Mouse (Mus musculus) left cerebral cortex, adult 8-10 months (tissue): Measurements from ENCODE around the gene Smco1. TPM values are rescaled to one million over a fixed set of nuclear protein-coding genes. Genes with fewer than 3 reads are reported as not detected.

Experiments used
- DNase-seq, 2 experiments: peaks; one replicate each; pipeline ENCODE4 v3.0.0; 2022; ENCODE audit warnings: low spot score in 2 of 2
- microRNA-seq, 2 experiments: library from miRNA; unstranded; fragments of <30 nt; microRNA quantifications; one replicate each; pipeline ENCODE4 v1.2.0; 2022
- total RNA-seq, 4 experiments: library from RNA; stranded (reverse); gene quantifications; 2 replicates each; pipeline ENCODE4 v1.2.4; 2022

Smco1 gene
- total RNA-seq, 4 experiments from 2014 or later = 0.25 to 0.62 (median 0.36) TPM

- DNase-seq = no peak
Observed at GRCm38 (mm10) chr16:32311970-32312369, 40.7 kb downstream of the Smco1 start.

GRCm38 (mm10) chr16:32312386-32312785, 41.1 kb downstream of the Smco1 start:
- no peak for DNase-seq

GRCm38 (mm10) chr16:32312859-32313258, 41.6 kb downstream of the Smco1 start:
- DNase-seq = no peak

GRCm38 (mm10) chr16:32316601-32317000, 45.3 kb downstream of the Smco1 start:
- no peak for DNase-seq

- no peak for DNase-seq
Observed at GRCm38 (mm10) chr16:32323953-32324352, 52.7 kb downstream of the Smco1 start.

Small RNAs within 50 kb of the gene (microRNA-seq; reads per million reads assigned to microRNA genes)
- gene Mir1946a = 0 reads per million in 2 experiments

Other genes starting within 250 kb of the Smco1 start
- gene Pak2, start 192.1 kb upstream of the Smco1 start, total RNA-seq = 10 to 100 TPM; 27.4 to 28.2 (median 27.8) TPM
- gene Pigx, start 171.7 kb upstream of the Smco1 start, total RNA-seq = 10 to 100 TPM; 24.1 to 27.8 (median 24.8) TPM
- 10 to 100 TPM; 59.5 to 66.8 (median 64.2) TPM for gene Cep19, start 171.7 kb upstream of the Smco1 start, total RNA-seq
- 1 to 10 TPM; 6.4 to 8.9 (median 8.6) TPM for gene Nrros, start 105.9 kb upstream of the Smco1 start, total RNA-seq
- gene Bex6, start 91.6 kb upstream of the Smco1 start, total RNA-seq = not detected
- 10 to 100 TPM; 42.5 to 44.2 (median 43.9) TPM for gene Fbxo45, start 24.3 kb upstream of the Smco1 start, total RNA-seq
- gene Wdr53, start 24.2 kb upstream of the Smco1 start, total RNA-seq = 10 to 100 TPM in 3 of 4 experiments, 1 to 10 TPM in 1; 9.8 to 14.5 (median 12.9) TPM
- gene Rnf168, start 6.0 kb downstream of the Smco1 start, total RNA-seq = 10 to 100 TPM; 25.0 to 28.0 (median 26.0) TPM
- 10 to 100 TPM; 50.1 to 58.7 (median 53.2) TPM for gene Ubxn7, start 60.8 kb downstream of the Smco1 start, total RNA-seq
- gene Tm4sf19, start 129.0 kb downstream of the Smco1 start, total RNA-seq = under 1 TPM in 1 of 4 experiments, not detected in 3; 0.27 TPM
- 10 to 100 TPM; 17.5 to 21.3 (median 20.0) TPM for gene Tctex1d2, start 148.2 kb downstream of the Smco1 start, total RNA-seq
- gene Pcyt1a, start 159.5 kb downstream of the Smco1 start, total RNA-seq = 10 to 100 TPM; 40.0 to 46.7 (median 43.6) TPM
- gene Slc51a, start 216.4 kb downstream of the Smco1 start, total RNA-seq = not detected
- not detected for gene Zdhhc19, start 224.8 kb downstream of the Smco1 start, total RNA-seq